Comparison of ENCODE assay signal across 8 mouse cellular contexts in genomic region chr3:105958974-105959580, GRCm38 (mm10). TPM values are rescaled to one million over a fixed set of nuclear protein-coding genes. Genes with fewer than 3 reads are reported as not detected.
DNase-seq lines count a peak whose midpoint lies in the region; ATAC-seq and TF ChIP-seq lines count a peak whose summit lies in the region.

TSS of gene Wdr77 (plus strand) at chr3:105959369.

- intact Hi-C loops in heart, postnatal 36 days (cut with DNase I), result loop anchor here (2.0 to 5.0 kb wide), 2 partner anchors 232 to 272 kb away; partner anchors contain the start of gene Ddx20

- peaks cover 74% of the 10 kb centered on the region for H3K36me3 ChIP-seq in G1E (replicated peaks)
- peaks cover 28% of the 10 kb centered on the region for H3K36me3 ChIP-seq in forebrain, embryonic 16.5 days (ENCODE audit: control insufficient read depth, insufficient read depth)
- peaks cover 48% of the 10 kb centered on the region for H3K36me3 ChIP-seq in lung, embryonic 14.5 days (ENCODE audit: insufficient read depth)
- H3K36me3 ChIP-seq in thymus, adult 2 months (ENCODE audit: control insufficient read depth, insufficient read depth, low read length), result peaks cover 17% of the 10 kb centered on the region

- peak; percentile 93 for ATAC-seq in G1E (ENCODE audit: extremely low read depth, insufficient number of reproducible peaks, low FRiP score, poor library complexity, severe bottlenecking)
- ATAC-seq in forebrain, embryonic 16.5 days, result peak; percentile 98
- peak; percentile 97 for ATAC-seq in lung, embryonic 14.5 days (ENCODE audit: insufficient read depth)

- H3K4me3 ChIP-seq in G1E (ENCODE audit: low read depth, low read length), result peak within 1 kb of the TSS; percentile 98
- H3K4me3 ChIP-seq in forebrain, embryonic 16.5 days (replicated peaks; ENCODE audit: low read length), result peak within 1 kb of the TSS; percentile 89
- H3K4me3 ChIP-seq in layer of hippocampus, adult 2 months, result peak within 1 kb of the TSS; percentile 91
- H3K4me3 ChIP-seq in lung, embryonic 14.5 days (ENCODE audit: low read depth, low read length), result peak within 1 kb of the TSS; percentile 84
- peak within 1 kb of the TSS; percentile 94 for H3K4me3 ChIP-seq in olfactory bulb, adult 2 months (ENCODE audit: insufficient read depth, low read depth, low read length)
- peak within 1 kb of the TSS; percentile 80 for H3K4me3 ChIP-seq in thymus, adult 2 months (ENCODE audit: control insufficient read depth, insufficient read depth, low read length)

- H3K4me1 ChIP-seq in G1E (ENCODE audit: insufficient read depth, low read depth, low read length), result peaks cover 61% of the 10 kb centered on the region
- peaks cover 27% of the 10 kb centered on the region for H3K4me1 ChIP-seq in forebrain, embryonic 16.5 days (replicated peaks; ENCODE audit: control insufficient read depth, insufficient read depth, low read length)
- H3K4me1 ChIP-seq in lung, embryonic 14.5 days (ENCODE audit: insufficient read depth), result peaks cover 7% of the 10 kb centered on the region; the same call in 1 of the 2 replicates
- peaks cover 5% of the 10 kb centered on the region; the same call in 1 of the 2 replicates for H3K4me1 ChIP-seq in olfactory bulb, adult 2 months (ENCODE audit: control insufficient read depth, insufficient read depth, low read length)
- H3K4me1 ChIP-seq in thymus, adult 2 months (replicated peaks; ENCODE audit: control insufficient read depth, insufficient read depth, low read length), result peaks cover 7% of the 10 kb centered on the region

- peak; percentile 95 for DNase-seq in G1E (ENCODE audit: low spot score)
- DNase-seq in cerebellum, adult 18-20 months, result peak; percentile 92 to 93
- peak; percentile 95 to 97 for DNase-seq in heart, postnatal 36 days
- peak; percentile 95 to 96 for DNase-seq in layer of hippocampus, adult 2 months (ENCODE audit: low spot score in 2 of 2)
- DNase-seq in lung, embryonic 14.5 days, result peak; percentile 99
- DNase-seq in thymus, adult 2 months, result peak; percentile 94

- 0% methylated on average over 52 of the region's 52 CpGs for WGBS in forebrain, embryonic 16.5 days
- WGBS in lung, embryonic 14.5 days, result under 1% methylated on average over 52 of the region's 52 CpGs
- WGBS in olfactory bulb, adult 2 months, result under 1% methylated on average over 52 of the region's 52 CpGs
- WGBS in thymus, adult 2 months, result under 1% methylated on average over 52 of the region's 52 CpGs

- H3K4me2 ChIP-seq in forebrain, embryonic 16.5 days (ENCODE audit: low read length), result peak within 1 kb of the TSS; percentile 90
- peak within 1 kb of the TSS; percentile 91 for H3K4me2 ChIP-seq in lung, embryonic 14.5 days

- H3K9me3 ChIP-seq in G1E (replicated peaks), result no peaks in the 10 kb centered on the region
- H3K9me3 ChIP-seq in forebrain, embryonic 16.5 days (ENCODE audit: control insufficient read depth, low read length), result no peaks in the 10 kb centered on the region
- H3K9me3 ChIP-seq in lung, embryonic 14.5 days (ENCODE audit: low read depth, low read length), result no peaks in the 10 kb centered on the region

- peak within 1 kb of the TSS; percentile 86 for H3K27ac ChIP-seq in forebrain, embryonic 16.5 days (ENCODE audit: low read length)
- peak within 1 kb of the TSS; percentile 100 for H3K27ac ChIP-seq in layer of hippocampus, adult 2 months
- peak within 1 kb of the TSS; percentile 80 for H3K27ac ChIP-seq in lung, embryonic 14.5 days (ENCODE audit: low read depth)
- peak within 1 kb of the TSS; percentile 92 for H3K27ac ChIP-seq in olfactory bulb, adult 2 months (ENCODE audit: insufficient read depth, low read depth, low read length)
- H3K27ac ChIP-seq in thymus, adult 2 months (ENCODE audit: control insufficient read depth, insufficient read depth, low read length), result peak within 1 kb of the TSS; percentile 69

- no peaks in the 10 kb centered on the region for H3K27me3 ChIP-seq in G1E (ENCODE audit: insufficient read depth, low read length)
- H3K27me3 ChIP-seq in forebrain, embryonic 16.5 days (replicated peaks; ENCODE audit: control insufficient read depth, insufficient read depth, low read length), result no peaks in the 10 kb centered on the region
- H3K27me3 ChIP-seq in lung, embryonic 14.5 days (ENCODE audit: insufficient read depth, low read length), result no peaks in the 10 kb centered on the region
- no peaks in the 10 kb centered on the region for H3K27me3 ChIP-seq in thymus, adult 2 months (ENCODE audit: control insufficient read depth, insufficient read depth, low read length)

- no peak for TF ChIP-seq CTCF in G1E (IDR thresholded peaks at IDR 0.05; ENCODE audit: low read depth, low read length)
- no peak for TF ChIP-seq CTCF in layer of hippocampus, adult 2 months (conservative IDR thresholded peaks at IDR 0.05)
- TF ChIP-seq CTCF in lung, embryonic 14.5 days (IDR thresholded peaks at IDR 0.05; ENCODE audit: low read depth), result no peak
- 0 out of 2 replicates have a peak, but pooled peaks have one; percentile 9 for TF ChIP-seq CTCF in olfactory bulb, adult 2 months (IDR thresholded peaks at IDR 0.05; ENCODE audit: insufficient read depth, low read depth, low read length)
- no peak for TF ChIP-seq CTCF in thymus, adult 2 months (IDR thresholded peaks at IDR 0.05; ENCODE audit: borderline replicate concordance, control insufficient read depth, extremely low read depth, insufficient read depth, low read length, poor library complexity)

- peak; percentile 95 for TF ChIP-seq POLR2A in olfactory bulb, adult 2 months (IDR thresholded peaks at IDR 0.05; ENCODE audit: insufficient read depth, low read depth, low read length)
- peak; percentile 97 for TF ChIP-seq POLR2A in thymus, adult 2 months (IDR thresholded peaks at IDR 0.05; ENCODE audit: control insufficient read depth, extremely low read depth, insufficient read depth, low read length, poor library complexity)

- H3K9ac ChIP-seq in forebrain, embryonic 16.5 days (replicated peaks; ENCODE audit: low read depth, low read length), result peak within 1 kb of the TSS; percentile 98
- peak within 1 kb of the TSS; percentile 96 for H3K9ac ChIP-seq in lung, embryonic 14.5 days

RNA-seq across cellular contexts. Expression of gene Wdr77, which starts in this region (rescaled TPM):
- total RNA-seq in G1E (2014; fragmentation: Nextera tagmentation) (59.9 and 68.9 TPM in 2 replicates), G1E (2017) (42.7 and 45.2 TPM in 2 replicates)
- polyA plus RNA-seq in G1E (2012), result 60.0 and 68.1 TPM in 2 replicates
- 111 and 118 TPM in 2 replicates for polyA plus RNA-seq in forebrain, embryonic 16.5 days (2015; fragmentation: Nextera tagmentation; extraction: Ambion mirVana)
- total RNA-seq in heart, postnatal 36 days (2021), result 10 to 100 TPM; 46.9 to 48.5 TPM
- 10 to 100 TPM; 49.6 to 50.6 TPM for total RNA-seq in layer of hippocampus, adult 2 months (2021)
- polyA plus RNA-seq in lung, embryonic 14.5 days (2014; fragmentation: Nextera tagmentation; extraction: Ambion mirVana), result 154 and 165 TPM in 2 replicates
- polyA plus RNA-seq in olfactory bulb, adult 2 months (2012; ENCODE audit: insufficient read depth, insufficient read length, low replicate concordance, missing spikeins), result not detected in 2 replicates
- 46.1 and 56.1 TPM in 2 replicates for polyA plus RNA-seq in thymus, adult 2 months (2012; rRNA removed)

Comparison
In these comparisons a context has a peak if more than half of its experiments do, and no peak if none do; other contexts are left out.
1. Peak in every context shown above with its lines: DNase-seq, ATAC-seq, H3K4me3 ChIP-seq and H3K27ac ChIP-seq.
2. RNA of gene Wdr77 (polyA plus RNA-seq): 154 to 165 TPM in lung, embryonic 14.5 days, 111 to 118 TPM in forebrain, embryonic 16.5 days, 60.0 to 68.1 TPM in G1E and 46.1 to 56.1 TPM in thymus, adult 2 months; not detected in olfactory bulb, adult 2 months; every median in the first group is over 10 times any median in the second.